Mouse (Mus musculus) C2C12 (cell line): ENCODE measurements around the gene Slc1a7.

ENCODE experiments used
- CEBPB ChIP-seq: IDR thresholded peaks from one replicate; pipeline ENCODE4 v1.6.1; 2011; ENCODE audit warnings: low read depth, mild to moderate bottlenecking, control low read depth, moderate library complexity
- FOSL1 ChIP-seq: IDR thresholded peaks from one replicate; pipeline ENCODE4 v1.8.0; 2011; ENCODE audit warnings: mild to moderate bottlenecking, low read length; ENCODE audit not compliant: poor library complexity, insufficient read depth, severe bottlenecking

DNA sequence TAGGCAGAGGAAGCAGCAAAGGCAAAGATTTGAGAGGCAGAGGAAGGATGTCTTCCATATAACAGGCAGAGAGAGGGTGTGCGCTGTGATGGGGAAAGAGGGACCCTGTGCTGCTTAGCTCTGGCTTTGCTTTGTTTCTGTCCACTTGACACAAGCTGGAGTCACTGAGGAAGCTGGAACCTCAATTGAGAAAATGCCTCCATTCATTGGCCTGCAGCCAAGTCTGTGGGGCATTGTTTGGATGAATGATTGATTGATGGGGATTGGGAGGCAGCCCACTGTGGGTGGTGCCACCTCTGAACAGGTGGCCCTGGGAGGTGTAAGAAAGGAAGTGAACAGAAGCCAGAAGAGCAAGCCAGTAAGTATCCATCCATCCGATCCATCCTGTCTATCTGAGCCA is 5.3 kb upstream of the Slc1a7 start:
- TF ChIP-seq CEBPB (no peak), FOSL1 (no peak)
